Mouse (Mus musculus) small intestine, adult 2 months (tissue): ENCODE measurements at regions not wholly inside any gene's neighbourhood (a gene's known extent, or its start where the extent isn't known, plus 50 kb on each side); places are given as distances from the start of the nearest gene placed in this dataset.

Source experiments
- CTCF ChIP-seq: fragments of 200-500 bp; IDR thresholded peaks from 2 replicates; pipeline ENCODE4 v1.5.1; 2012; ENCODE audit warnings: low read depth, mild to moderate bottlenecking, control low read depth, inconsistent platforms, low read length, moderate library complexity, mixed read lengths; ENCODE audit not compliant: insufficient replicate concordance, insufficient read length; ENCODE audit errors: extremely low read depth
- POLR2A ChIP-seq: fragments of 200-500 bp; IDR thresholded peaks from 2 replicates; pipeline ENCODE4 v1.6.1; 2012; ENCODE audit warnings: low read depth, mild to moderate bottlenecking, control low read depth, inconsistent platforms, low read length, moderate library complexity

DNA sequence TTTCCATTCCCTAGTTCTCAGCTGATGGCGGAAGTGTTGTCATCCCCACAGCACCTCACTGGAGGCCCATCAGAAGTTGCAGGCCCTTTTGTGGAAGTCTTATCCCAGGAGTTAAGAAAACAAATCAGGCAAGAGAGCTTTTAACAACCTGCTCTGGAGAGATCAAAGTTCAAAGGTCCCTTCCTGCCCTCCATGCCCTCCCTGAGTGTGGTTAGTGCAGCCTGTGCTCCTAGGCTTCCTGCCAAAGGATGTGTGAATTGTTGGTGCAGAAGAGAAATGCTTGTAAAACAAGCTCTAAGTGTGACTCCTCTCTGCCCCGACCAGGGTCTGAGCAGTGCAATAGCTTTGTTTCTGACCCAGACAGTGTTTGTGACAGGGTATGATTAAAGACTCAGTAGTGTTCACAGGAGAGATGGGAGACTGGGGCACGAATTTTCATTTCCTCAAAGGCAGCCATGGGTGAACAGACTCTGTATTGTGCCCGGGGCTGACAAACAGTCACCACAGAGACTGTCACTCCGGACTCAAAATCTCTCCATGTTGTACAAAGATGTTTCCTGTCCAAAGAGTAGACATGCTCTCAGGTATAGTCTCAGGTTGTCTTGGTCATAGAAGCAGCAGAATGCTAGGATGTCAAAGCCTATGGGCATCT lies 237.5 kb upstream of the Tmc3 start:
- no peak for TF ChIP-seq CTCF
- no peak for TF ChIP-seq POLR2A
